Mouse (Mus musculus) cortical plate, adult 2 months (tissue): Measurements from ENCODE around the gene Arrdc5.

Source experiments
- CTCF ChIP-seq: fragments of 200-500 bp; IDR thresholded peaks from 2 replicates; pipeline ENCODE4 v1.5.1; 2011; ENCODE audit warnings: mild to moderate bottlenecking, control low read depth, low read length; ENCODE audit not compliant: insufficient read depth; ENCODE audit errors: extremely low read depth
- POLR2A ChIP-seq: fragments of 200-500 bp; IDR thresholded peaks from 2 replicates; pipeline ENCODE4 v1.6.1; 2011; ENCODE audit warnings: mild to moderate bottlenecking, low read length, control low read depth; ENCODE audit not compliant: insufficient read depth; ENCODE audit errors: extremely low read depth

DNA sequence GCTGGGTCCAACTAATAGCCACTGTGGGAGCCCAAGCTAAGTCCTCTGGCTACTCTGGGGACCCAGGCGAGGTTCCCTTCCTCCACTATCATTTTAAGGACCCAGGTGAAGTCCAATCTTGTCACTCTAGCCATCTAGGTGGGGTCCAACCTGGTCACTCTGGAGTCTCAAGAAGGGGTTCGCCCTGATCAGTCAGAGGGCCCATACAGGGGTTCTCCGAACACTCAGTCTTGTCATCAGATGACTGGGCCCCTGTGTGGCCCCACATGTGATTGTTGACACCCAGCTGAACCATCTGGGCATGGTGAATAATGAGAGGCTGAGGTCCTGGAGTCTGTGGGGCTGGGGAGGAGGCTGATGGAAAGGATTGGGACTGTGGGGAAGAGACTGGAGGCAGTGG, 30.3 kb downstream of the Arrdc5 start:
- no peak for TF ChIP-seq POLR2A
- no peak for TF ChIP-seq CTCF
